Mouse (Mus musculus) ES-E14 (cell line): ENCODE results near the gene Bcas3.

Source experiments
- MAFK ChIP-seq: IDR thresholded peaks from 2 replicates; pipeline ENCODE4 v1.6.1; 2014; ENCODE audit warnings: mild to moderate bottlenecking, low read depth, low read length, inconsistent platforms; ENCODE audit not compliant: insufficient read depth
- ZC3H11A ChIP-seq: IDR thresholded peaks from 2 replicates; pipeline ENCODE4 v1.6.1; 2012; ENCODE audit warnings: low read depth, mild to moderate bottlenecking, inconsistent platforms, low read length, borderline replicate concordance
- ZNF384 ChIP-seq: IDR thresholded peaks from 2 replicates; pipeline ENCODE4 v1.6.1; 2012; ENCODE audit warnings: low read depth, low read length, inconsistent platforms

GRCm38 (mm10) chr11:85565068-85565467, 212.1 kb downstream of the Bcas3 start:
- TF ChIP-seq MAFK: no peak
- no peak for TF ChIP-seq ZC3H11A
- TF ChIP-seq ZNF384: no peak
